Mouse (Mus musculus): ENCODE data around the gene Spata7. TPM values are rescaled to one million over a fixed set of nuclear protein-coding genes. Genes with fewer than 3 reads are reported as not detected.

Gene Spata7
- polyA plus RNA-seq (2014; fragmentation: Illumina TruSeq; extraction: RNeasy Lipid Tissue Mini Kit (QIAGEN cat#74804); ENCODE audit: insufficient read depth, low read depth, low replicate concordance) = 3.6 TPM

GRCm38 (mm10) chr12:98627392-98628259 lies at the start of gene Spata7:
Spata7 (plus strand) TSS chr12:98628157.

Other genes with a start within 250 kb of the Spata7 start
- not detected for gene Kcnk10, start 49.8 kb upstream of the Spata7 start, polyA plus RNA-seq (2014; fragmentation: Illumina TruSeq; extraction: RNeasy Lipid Tissue Mini Kit (QIAGEN cat#74804); ENCODE audit: insufficient read depth, low read depth, low replicate concordance)
- 11.2 TPM for gene Ptpn21, start 109.2 kb downstream of the Spata7 start, polyA plus RNA-seq (2014; fragmentation: Illumina TruSeq; extraction: RNeasy Lipid Tissue Mini Kit (QIAGEN cat#74804); ENCODE audit: insufficient read depth, low read depth, low replicate concordance)
- gene Zc3h14, start 118.8 kb downstream of the Spata7 start, polyA plus RNA-seq (2014; fragmentation: Illumina TruSeq; extraction: RNeasy Lipid Tissue Mini Kit (QIAGEN cat#74804); ENCODE audit: insufficient read depth, low read depth, low replicate concordance) = 41.2 TPM